Mouse (Mus musculus) cortical plate, adult 2 months (tissue): ENCODE data around the gene Efna1.

Experiments
- CTCF ChIP-seq: fragments of 200-500 bp; IDR thresholded peaks from 2 replicates; pipeline ENCODE4 v1.5.1; 2011; ENCODE audit warnings: mild to moderate bottlenecking, control low read depth, low read length; ENCODE audit not compliant: insufficient read depth; ENCODE audit errors: extremely low read depth
- POLR2A ChIP-seq: fragments of 200-500 bp; IDR thresholded peaks from 2 replicates; pipeline ENCODE4 v1.6.1; 2011; ENCODE audit warnings: mild to moderate bottlenecking, low read length, control low read depth; ENCODE audit not compliant: insufficient read depth; ENCODE audit errors: extremely low read depth

DNA sequence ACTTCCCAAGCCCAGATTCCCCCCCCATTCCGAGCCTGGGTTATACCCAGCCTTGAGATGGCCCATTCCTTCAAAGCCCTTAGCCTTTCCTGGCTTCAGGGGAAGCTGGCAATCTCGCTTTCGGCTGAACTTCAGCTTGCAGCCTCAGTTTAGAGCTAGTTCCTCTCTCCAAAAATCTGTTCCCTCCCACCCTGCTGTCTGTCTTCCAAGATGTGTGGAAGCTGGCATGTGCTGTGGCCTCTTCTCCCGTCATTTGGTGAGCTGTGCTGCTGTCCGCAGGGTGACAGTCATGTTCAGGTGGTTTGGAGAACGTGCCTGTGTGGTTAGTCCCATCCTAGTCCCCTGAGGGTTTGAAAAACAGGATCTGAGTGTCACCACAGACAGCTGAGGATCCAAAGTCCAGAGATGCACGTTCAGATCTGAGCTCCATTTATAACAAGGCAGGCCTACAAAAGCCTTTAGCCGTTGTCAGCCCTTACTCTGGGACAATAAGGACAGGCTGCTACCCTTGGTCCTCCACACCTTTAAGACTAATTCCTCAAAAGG is 14.8 kb upstream of the Efna1 start:
- TF ChIP-seq POLR2A (no peak), CTCF (no peak)
